Mouse (Mus musculus) heart, embryonic 14.5 days (tissue): ENCODE data around the gene Ncor2. TPM values are rescaled to one million over a fixed set of nuclear protein-coding genes. Genes with fewer than 3 reads are reported as not detected.

Source experiments
- ATAC-seq: fragments of 200-750 bp; cut with Nextera tagmentation; 2 replicates; pipeline ENCODE4 v1.8.0; 2017; ENCODE audit warnings: low read depth, moderate TSS enrichment; ENCODE audit not compliant: insufficient number of reproducible peaks, insufficient read depth, low FRiP score
- H3K27ac ChIP-seq, 2 experiments: fragments of 200-500 bp in 1 of 2; fragments of 300-500 bp in 1 of 2; sonication (generic) in 1 of 2; replicated peaks in 1 of 2; 2 replicates each; pipeline ENCODE4 v1.5.1; 2012 to 2014; ENCODE audit warnings: low read depth in 2 of 2, low read length in 2 of 2, control low read depth in 1 of 2, mild to moderate bottlenecking in 1 of 2, mixed read lengths in 1 of 2; ENCODE audit not compliant: control insufficient read depth in 1 of 2, insufficient read depth in 1 of 2
- H3K27me3 ChIP-seq: fragments of 300-500 bp; sonication (generic); 2 replicates; pipeline ENCODE4 v1.6.1; 2014; ENCODE audit warnings: mild to moderate bottlenecking, low read length, control low read depth; ENCODE audit not compliant: control insufficient read depth, insufficient read depth
- H3K36me3 ChIP-seq: fragments of 300-500 bp; sonication (generic); 2 replicates; pipeline ENCODE4 v1.6.1; 2014; ENCODE audit warnings: mild to moderate bottlenecking, control low read depth, low read length, mixed read lengths; ENCODE audit not compliant: control insufficient read depth, insufficient read depth
- H3K4me1 ChIP-seq, 2 experiments: fragments of 200-500 bp in 1 of 2; fragments of 300-500 bp in 1 of 2; sonication (generic) in 1 of 2; 2 replicates each; pipeline ENCODE4 v1.6.1; 2012 to 2014; ENCODE audit warnings: low read length in 2 of 2, control low read depth in 1 of 2, mixed read lengths in 1 of 2; ENCODE audit not compliant: control insufficient read depth in 2 of 2, insufficient read depth in 2 of 2
- H3K4me2 ChIP-seq: fragments of 300-500 bp; sonication (generic); 2 replicates; pipeline ENCODE4 v1.6.1; 2014; ENCODE audit warnings: mild to moderate bottlenecking, low read length
- H3K4me3 ChIP-seq, 2 experiments: fragments of 200-500 bp in 1 of 2; fragments of 300-500 bp in 1 of 2; sonication (generic) in 1 of 2; 2 replicates each; pipeline ENCODE4 v1.5.1; 2012 to 2014; ENCODE audit warnings: low read length in 2 of 2, mild to moderate bottlenecking in 2 of 2, control low read depth in 1 of 2, low read depth in 1 of 2, moderate library complexity in 1 of 2; ENCODE audit not compliant: control insufficient read depth in 1 of 2, insufficient read depth in 1 of 2
- H3K9ac ChIP-seq: fragments of 300-500 bp; sonication (generic); 2 replicates; pipeline ENCODE4 v1.6.1; 2014; ENCODE audit warnings: mild to moderate bottlenecking, low read length
- H3K9me3 ChIP-seq: fragments of 300-500 bp; sonication (generic); 2 replicates; pipeline ENCODE4 v1.6.1; 2016; ENCODE audit warnings: low read length, control low read depth; ENCODE audit not compliant: control insufficient read depth
- WGBS: fragments of 180-500 bp; shearing (Covaris S2); extraction: QIAGEN DNeasy Blood & Tissue Kit; methylation state at CpG from one replicate; pipeline ENCODE4 v1.1.7; 2014; 5-methylcytosine and 5-hydroxymethylcytosine counted together
- polyA plus RNA-seq: library from polyadenylated mRNA; unstranded; fragments of >200 nt; fragmentation: Nextera tagmentation; extraction: Ambion mirVana; gene quantifications from 2 replicates; pipeline ENCODE4 v1.2.1, GENCODE M21; 2014

The Ncor2 gene
- polyA plus RNA-seq, 1 experiment from 2014 or later = 17.6 TPM

DNA sequence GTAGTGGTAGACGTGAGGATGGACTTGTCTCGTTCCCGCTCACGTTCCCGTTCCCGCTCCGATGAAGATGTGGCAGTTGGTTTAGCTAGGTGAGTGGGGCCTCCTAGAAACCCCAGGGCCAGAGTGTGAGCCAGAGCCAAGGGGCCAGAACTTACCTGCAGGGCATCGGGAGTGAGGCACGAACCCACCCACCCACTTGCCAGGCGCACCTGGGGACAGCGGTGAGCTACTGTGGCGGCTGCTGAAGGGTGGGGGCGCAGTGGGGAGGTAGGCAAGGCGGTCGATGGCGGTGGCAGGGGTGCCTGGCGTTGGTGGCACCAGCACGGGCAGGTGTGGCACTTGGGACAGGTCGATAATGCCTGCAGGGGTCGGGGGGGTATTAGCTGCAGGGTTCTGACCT, 150.1 kb downstream of the Ncor2 start:
- H3K36me3 ChIP-seq = peaks cover 100% of the 10 kb centered on the region
- ATAC-seq = no peak
- no peaks in the 10 kb centered on the region for H3K27me3 ChIP-seq
- no peaks in the 10 kb centered on the region for H3K4me1 ChIP-seq
- H3K4me3 ChIP-seq = no peak overlapping the region
- H3K27ac ChIP-seq = no peak overlapping the region
- H3K9me3 ChIP-seq = no peaks in the 10 kb centered on the region
- H3K9ac ChIP-seq = no peak overlapping the region
- H3K4me2 ChIP-seq = no peak overlapping the region
- 95% methylated on average over 20 of the region's 20 CpGs for WGBS

GRCm38 (mm10) chr5:125028371-125028770, 150.6 kb downstream of the Ncor2 start:
- Histone ChIP-seq H3K36me3 (peaks cover 100% of the 10 kb centered on the region), H3K9ac (no peak overlapping the region), H3K4me2 (no peak overlapping the region), H3K27ac (no peak overlapping the region), H3K4me3 (no peak overlapping the region), H3K9me3 (no peaks in the 10 kb centered on the region), H3K4me1 (no peaks in the 10 kb centered on the region), H3K27me3 (no peaks in the 10 kb centered on the region)
- no peak for ATAC-seq
- WGBS = 95% methylated on average over 15 of the region's 15 CpGs

GRCm38 (mm10) chr5:125024002-125024401, 155.0 kb downstream of the Ncor2 start:
- no peak for ATAC-seq
- Histone ChIP-seq H3K9me3 (no peaks in the 10 kb centered on the region), H3K4me2 (no peak overlapping the region), H3K4me3 (no peak overlapping the region), H3K4me1 (peaks cover 5 to 12% of the 10 kb centered on the region in 2 experiments; a peak in 2 of 4 replicates), H3K27ac (no peak overlapping the region), H3K9ac (no peak overlapping the region), H3K27me3 (no peaks in the 10 kb centered on the region), H3K36me3 (peaks cover 90% of the 10 kb centered on the region)
- WGBS = 77% methylated on average over 14 of the region's 14 CpGs

DNA sequence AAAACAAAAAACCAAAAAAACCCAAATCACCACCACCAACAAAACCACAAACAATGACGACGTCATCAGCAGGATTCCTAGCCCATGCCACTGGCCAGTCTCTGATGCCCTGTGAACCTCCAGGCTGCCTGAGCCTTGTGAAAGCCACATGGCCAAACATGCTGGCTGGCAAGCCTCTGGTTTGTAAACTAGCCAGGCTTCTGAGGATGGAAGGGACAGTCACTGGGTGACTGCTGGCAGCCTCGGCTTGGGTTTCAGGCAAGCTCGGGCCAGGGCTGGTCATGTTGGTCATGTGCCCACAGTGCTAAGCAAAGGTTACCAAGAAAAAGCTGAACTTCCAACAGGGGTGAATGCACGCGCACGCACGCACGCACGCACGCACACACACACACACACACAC, 157.7 kb downstream of the Ncor2 start:
- Histone ChIP-seq H3K36me3 (peaks cover 90% of the 10 kb centered on the region), H3K9ac (no peak overlapping the region), H3K4me1 (peaks cover 5 to 12% of the 10 kb centered on the region in 2 experiments; a peak in 2 of 4 replicates), H3K4me2 (no peak overlapping the region), H3K27me3 (no peaks in the 10 kb centered on the region), H3K9me3 (no peaks in the 10 kb centered on the region), H3K27ac (no peak overlapping the region), H3K4me3 (no peak overlapping the region)
- WGBS = 83% methylated on average over 11 of the region's 11 CpGs
- ATAC-seq = no peak

- Histone ChIP-seq H3K27me3 (no peaks in the 10 kb centered on the region), H3K9me3 (no peaks in the 10 kb centered on the region), H3K9ac (no peak overlapping the region), H3K4me2 (no peak overlapping the region), H3K36me3 (peaks cover 86% of the 10 kb centered on the region), H3K4me1 (peaks cover 5 to 12% of the 10 kb centered on the region in 2 experiments; a peak in 2 of 4 replicates), H3K4me3 (no peak overlapping the region), H3K27ac (no peak overlapping the region)
- ATAC-seq = 0 out of 2 replicates have a peak, but pooled peaks have one; percentile 28
- WGBS = 56% methylated on average over 5 of the region's 5 CpGs
Measured at GRCm38 (mm10) chr5:125019099-125019498, 159.9 kb downstream of the Ncor2 start.

- no peak for ATAC-seq
- WGBS = 86% methylated on average over 15 of the region's 15 CpGs
- no peak overlapping the region for H3K9ac ChIP-seq
- no peak overlapping the region for H3K4me2 ChIP-seq
- peaks cover 5 to 12% of the 10 kb centered on the region in 2 experiments; a peak in 2 of 4 replicates for H3K4me1 ChIP-seq
- H3K27me3 ChIP-seq = no peaks in the 10 kb centered on the region
- no peak overlapping the region for H3K4me3 ChIP-seq
- H3K27ac ChIP-seq = no peak overlapping the region
- peaks cover 86% of the 10 kb centered on the region for H3K36me3 ChIP-seq
- H3K9me3 ChIP-seq = no peaks in the 10 kb centered on the region
Measured at GRCm38 (mm10) chr5:125017332-125017731, 161.7 kb downstream of the Ncor2 start.

DNA sequence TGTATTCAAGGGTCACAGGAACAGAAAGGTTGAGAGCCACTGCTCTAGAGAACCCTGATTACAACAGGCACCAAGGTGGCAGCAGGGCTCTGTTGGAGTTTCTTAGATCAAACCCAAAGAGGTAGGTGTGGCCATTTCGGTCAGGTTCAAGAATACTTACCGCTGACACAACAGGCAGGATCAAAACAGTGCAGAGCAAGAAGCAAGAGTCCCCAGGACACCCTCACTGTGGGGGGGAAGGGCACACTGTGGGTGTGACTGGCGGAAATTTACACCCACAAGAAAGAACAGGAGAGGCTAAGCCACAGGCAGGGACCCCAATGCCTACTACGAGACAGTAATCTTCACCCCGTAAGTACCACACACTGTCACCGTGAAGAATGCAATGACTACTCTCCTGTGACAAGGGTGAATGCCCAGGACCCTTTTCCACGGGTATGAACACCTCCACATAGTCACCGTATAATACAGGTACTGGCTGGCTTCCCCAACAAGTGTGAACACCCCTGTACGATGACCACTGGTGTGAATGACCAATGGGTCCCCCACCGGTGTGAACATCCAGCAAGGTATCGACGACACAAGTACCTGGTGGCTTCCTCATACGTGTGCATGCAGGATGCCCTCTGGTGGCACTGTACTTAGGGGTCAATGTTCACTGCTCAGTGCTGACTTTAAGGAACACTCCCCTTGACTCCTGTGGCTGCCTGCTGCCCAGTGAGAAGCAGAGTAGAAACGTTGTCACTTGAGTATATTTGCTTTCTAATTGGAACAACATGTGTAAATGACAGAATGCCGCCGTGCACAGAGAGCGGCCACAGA, 162.4 kb downstream of the Ncor2 start:
- Histone ChIP-seq H3K27me3 (no peaks in the 10 kb centered on the region), H3K4me3 (no peak overlapping the region), H3K4me1 (peaks cover 5 to 12% of the 10 kb centered on the region in 2 experiments; a peak in 2 of 4 replicates), H3K36me3 (peaks cover 80% of the 10 kb centered on the region), H3K9me3 (no peaks in the 10 kb centered on the region), H3K27ac (no peak overlapping the region), H3K4me2 (no peak overlapping the region), H3K9ac (no peak overlapping the region)
- no peak for ATAC-seq
- 86% methylated on average over 17 of the region's 17 CpGs for WGBS
